Mouse (Mus musculus): ENCODE measurements around the gene Slc28a3.
A peak's percentile ranks its signal among the peaks of the same experiment; 100 is the strongest.

Slc28a3 gene

DNA sequence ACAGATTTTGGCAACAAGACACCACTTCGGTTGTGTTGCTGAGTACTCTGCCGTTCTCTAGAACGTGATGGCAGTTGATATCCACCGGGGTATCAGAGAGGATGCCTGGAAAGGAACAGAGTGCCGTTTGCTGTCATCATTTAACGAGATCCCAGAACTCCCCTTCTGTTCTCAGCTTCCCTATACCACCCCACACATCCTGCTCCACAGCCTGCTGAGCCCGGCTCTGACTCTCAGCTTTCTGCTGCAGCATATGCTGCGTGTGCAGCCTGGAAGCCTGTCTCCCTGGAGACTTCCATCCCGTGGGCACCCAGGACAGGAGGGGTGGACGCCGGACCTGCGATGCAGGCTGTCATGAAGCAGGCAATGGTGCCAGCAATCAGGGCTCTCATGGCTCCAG is 52.5 kb downstream of the Slc28a3 start:
- DNase-seq = no peak

GRCm38 (mm10) chr13:58556018-58556417 is 54.7 kb downstream of the Slc28a3 start:
- DNase-seq = no peak

DNA sequence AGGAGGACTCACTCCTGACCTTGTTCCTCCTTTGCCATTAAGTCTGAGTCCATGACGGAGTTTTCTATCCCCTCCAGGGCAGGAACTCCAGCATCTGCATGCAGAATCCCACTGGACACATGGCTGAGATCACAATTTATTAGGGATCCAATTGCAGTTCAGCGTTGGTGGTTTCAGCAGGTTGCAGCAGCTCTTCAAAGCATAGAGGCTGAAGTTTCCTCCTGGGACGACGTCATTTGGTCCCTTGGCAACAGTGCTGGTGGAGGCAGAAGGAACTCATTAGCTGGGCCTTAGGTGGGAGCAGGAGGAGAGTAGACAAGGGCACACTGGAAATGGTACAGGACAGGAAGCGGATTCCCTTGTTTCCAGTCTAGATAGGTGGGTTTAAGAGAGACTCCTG is 55.1 kb downstream of the Slc28a3 start:
- no peak for DNase-seq

- DNase-seq = no peak
Observed at GRCm38 (mm10) chr13:58551924-58552323, 58.8 kb downstream of the Slc28a3 start.

DNA sequence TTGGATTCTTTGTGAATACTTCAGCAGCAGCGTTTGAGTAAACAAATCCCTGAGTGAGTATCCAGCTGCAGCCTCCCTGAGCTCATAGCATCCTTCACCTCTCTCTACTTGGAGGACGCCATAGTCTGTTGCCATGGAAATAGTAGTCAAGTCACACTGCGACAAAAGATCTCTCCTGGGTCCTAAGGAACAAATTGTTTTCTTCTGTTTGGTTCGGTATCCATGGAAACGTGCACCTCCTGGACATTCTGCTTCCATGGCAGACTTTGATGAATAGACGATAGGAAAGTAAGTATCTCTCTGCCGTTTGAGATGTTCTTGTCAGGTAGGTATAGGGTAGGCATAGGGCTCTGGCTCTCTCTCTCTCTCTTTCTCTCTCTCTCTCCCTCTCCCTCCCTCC is 63.1 kb downstream of the Slc28a3 start:
- no peak for DNase-seq

DNA sequence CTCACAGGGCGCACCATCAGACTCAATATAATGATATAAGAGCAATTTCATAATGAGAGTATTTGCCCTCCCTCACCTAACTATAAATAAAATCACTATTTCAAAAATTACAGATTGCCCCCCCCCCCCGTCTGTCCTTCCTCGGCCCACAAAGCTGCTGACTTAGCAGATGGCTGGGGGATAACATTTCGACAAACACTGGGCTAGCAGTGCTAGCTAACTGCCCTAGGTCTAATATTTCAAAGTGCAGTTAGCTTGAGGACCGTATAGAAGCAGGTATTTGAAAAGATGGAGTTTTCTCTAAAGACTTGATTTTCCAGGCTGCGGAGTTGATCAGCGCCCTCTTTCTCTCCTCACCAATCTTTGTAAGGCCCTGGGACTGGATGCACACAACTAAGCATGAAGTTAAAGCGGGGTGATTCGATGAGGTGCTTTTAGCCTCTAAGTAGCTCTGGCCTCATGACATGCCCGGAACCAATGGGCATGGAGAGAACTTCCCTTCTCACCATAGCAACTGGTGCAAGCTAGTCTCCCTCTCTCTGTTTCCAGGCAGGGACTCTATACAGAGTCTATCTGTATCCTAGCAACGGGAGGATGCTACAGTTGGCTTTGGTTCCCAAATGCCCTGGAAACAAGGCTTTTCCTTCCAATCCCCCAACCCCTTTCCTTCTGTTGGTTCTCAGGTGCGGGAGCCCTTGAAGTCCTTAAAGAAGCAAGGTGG is 66.8 kb downstream of the Slc28a3 start:
- DNase-seq = no peak

DNA sequence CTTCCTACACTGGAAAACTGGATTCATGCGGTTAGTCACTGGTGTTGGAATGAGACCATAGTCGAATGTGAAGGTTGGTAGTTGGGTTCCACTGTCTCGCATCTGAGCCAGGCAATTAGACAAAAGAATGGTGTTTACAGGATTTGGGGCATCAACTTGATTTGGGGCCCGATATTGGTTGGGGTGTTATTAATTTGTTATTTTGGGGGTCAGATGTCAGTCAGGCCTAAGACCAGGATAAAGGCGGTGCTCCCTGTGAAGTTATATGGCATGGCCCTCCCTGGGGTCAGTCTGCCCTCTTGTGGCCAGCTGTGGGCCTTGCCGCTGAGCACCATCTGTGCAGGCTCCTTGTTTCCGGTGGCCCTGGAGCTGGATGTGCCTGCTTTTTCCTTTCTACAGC is 67.6 kb downstream of the Slc28a3 start:
- DNase-seq = peak; percentile 55

DNA sequence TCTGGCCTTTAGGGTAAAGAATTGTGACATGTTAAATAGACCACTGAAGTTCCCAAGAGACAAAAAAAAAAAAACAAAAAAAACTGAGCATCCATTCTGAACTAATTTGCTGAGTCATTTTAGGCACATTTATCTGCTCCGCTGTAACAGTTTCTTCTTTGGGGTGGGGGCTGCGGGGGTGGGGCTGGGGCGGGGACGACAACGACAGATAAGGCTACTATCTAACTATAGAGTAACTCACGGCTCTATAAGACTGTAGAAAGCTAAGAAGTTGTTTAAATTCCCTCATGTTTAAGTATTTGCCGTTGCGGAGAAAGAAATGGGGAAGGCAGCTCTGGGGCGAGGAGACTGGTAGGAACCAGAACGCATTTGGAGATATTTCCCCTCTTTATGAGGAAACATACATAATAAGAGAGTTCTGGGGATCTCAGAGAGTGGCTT is 68.1 kb downstream of the Slc28a3 start:
- DNase-seq = no peak

- no peak for DNase-seq
Observed at GRCm38 (mm10) chr13:58542167-58542566, 68.5 kb downstream of the Slc28a3 start.

DNA sequence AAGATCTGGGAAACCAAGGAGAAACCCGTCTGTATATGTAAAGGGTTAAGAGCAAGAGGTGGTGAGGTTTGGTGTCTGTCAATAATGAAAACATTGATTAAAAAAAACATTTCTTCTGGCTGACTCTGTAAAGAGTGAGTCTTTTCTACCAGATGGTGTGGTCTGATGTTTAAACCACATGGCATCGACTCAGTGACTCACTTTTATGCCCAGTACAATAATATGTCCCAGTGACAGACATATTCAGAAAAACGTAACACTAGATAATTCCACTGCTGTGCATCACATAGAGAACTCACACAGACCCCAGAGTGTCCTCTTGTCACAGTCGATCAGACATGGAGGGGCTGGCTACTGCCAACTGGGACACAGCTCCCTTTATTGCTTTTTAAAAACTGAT is 69.1 kb downstream of the Slc28a3 start:
- no peak for DNase-seq

- no peak for DNase-seq
Observed at GRCm38 (mm10) chr13:58538966-58539365, 71.7 kb downstream of the Slc28a3 start.

DNA sequence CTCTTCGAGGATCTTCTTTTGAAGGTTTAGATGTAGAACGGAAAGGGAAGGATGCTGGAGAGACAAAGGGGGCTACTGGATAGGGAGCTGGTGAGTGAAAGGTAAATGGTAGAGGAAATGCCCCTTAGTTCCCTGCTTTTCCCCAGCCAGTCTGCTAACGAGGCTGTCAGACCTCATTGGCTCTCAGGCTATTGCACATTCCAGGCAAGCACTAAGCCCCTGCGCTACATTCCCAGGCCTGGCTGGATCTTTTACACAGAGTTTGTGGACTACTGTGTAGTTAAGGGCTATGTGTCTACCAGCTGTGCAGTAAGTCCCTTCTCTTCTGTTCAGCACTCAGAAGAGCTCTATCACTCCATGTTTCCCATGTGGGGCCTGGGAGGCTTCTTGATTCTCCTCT is 72.3 kb downstream of the Slc28a3 start:
- no peak for DNase-seq

GRCm38 (mm10) chr13:58537916-58538233 is 72.8 kb downstream of the Slc28a3 start:
- DNase-seq = no peak

- no peak for DNase-seq
Observed at GRCm38 (mm10) chr13:58537232-58537915, 73.3 kb downstream of the Slc28a3 start.

GRCm38 (mm10) chr13:58536466-58537231 is 74.0 kb downstream of the Slc28a3 start:
- no peak for DNase-seq

DNA sequence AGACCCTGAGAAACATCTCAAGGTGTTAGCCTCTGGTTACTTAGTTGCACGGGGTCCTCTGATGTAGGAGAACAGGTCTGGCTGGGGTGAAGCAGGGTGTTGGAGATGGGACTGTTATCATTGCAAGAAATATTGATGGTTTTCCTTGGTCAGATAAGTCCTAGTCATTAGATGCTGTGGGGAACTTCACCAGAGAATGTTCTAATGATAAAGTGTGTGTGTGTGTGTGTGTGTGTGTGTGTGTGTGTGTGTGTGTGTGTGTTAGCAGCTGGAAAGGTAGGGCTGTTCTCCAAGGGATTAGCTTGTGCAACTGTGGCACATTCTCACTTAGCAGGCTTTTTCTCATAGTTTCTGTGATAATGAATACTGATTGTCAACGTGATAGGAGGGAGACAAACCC is 75.4 kb downstream of the Slc28a3 start:
- DNase-seq = no peak

GRCm38 (mm10) chr13:58534861-58535260 is 75.8 kb downstream of the Slc28a3 start:
- DNase-seq = no peak

GRCm38 (mm10) chr13:58534216-58534841 is 76.3 kb downstream of the Slc28a3 start:
- DNase-seq = no peak

DNA sequence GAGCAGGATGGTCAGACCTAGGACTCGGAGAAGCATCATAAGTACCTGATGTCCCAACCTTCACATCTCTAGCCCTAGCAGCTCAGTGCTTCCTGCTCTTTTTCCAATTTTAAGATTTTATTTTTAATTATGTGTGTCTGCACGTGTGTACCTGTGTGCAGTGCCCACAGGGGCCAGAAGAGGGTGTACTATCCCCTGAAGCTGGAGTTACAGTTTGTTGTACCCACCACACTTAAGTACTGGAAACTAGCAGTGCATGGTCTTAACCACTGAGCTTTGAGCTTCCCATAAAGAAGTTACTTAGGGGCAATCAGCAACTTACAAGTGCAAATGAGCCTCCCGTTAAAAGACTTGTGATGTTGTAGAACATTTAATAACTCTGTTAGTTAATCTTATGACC is 86.1 kb downstream of the Slc28a3 start:
- DNase-seq = no peak

- DNase-seq = no peak
Observed at GRCm38 (mm10) chr13:58523761-58524117, 86.9 kb downstream of the Slc28a3 start.

DNA sequence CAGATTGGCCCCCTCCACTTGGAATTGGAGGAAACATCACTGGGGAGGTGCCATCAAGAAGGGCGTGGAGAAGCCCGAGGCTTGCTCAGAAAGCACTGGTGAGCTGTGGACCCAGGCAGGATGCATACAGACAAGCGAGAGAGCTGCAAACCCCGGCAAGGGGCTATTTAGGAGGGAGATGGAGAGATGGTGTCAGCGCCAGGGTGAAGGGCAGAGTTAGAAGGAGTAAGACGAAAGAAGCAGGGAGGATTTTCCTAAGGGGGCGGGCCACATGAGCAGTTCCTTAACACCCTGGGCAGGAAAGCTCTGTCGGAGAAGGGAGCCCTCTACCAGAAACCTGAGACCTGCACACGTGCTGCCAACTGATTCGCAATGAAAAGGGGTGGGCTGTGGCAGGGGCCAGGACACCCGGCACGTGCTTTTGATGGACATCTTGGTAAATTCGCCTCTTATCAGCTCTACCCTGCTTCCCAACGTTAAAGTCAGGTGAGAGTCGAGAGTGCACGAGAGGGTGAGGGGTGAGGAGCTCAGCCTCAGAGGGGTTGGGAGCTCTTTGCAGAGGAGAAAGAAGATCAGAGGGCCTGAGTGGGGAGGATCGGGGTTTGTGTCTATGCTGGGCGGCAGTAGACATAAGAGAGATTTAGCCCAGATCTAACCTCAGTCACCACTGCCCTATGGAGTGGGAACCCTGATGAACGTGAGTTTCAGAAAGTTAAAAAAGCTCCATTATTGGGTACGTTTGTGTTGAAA is 87.5 kb downstream of the Slc28a3 start:
- DNase-seq = no peak

GRCm38 (mm10) chr13:58521331-58522030 is 89.2 kb downstream of the Slc28a3 start:
- no peak for DNase-seq

Data from kidney, adult 11 months (tissue).